Mouse (Mus musculus) small intestine, adult 2 months (tissue): ENCODE data around the gene Foxr1.

Experiments
- CTCF ChIP-seq: fragments of 200-500 bp; IDR thresholded peaks from 2 replicates; pipeline ENCODE4 v1.5.1; 2012; ENCODE audit warnings: low read depth, mild to moderate bottlenecking, control low read depth, inconsistent platforms, low read length, moderate library complexity, mixed read lengths; ENCODE audit not compliant: insufficient replicate concordance, insufficient read length; ENCODE audit errors: extremely low read depth
- POLR2A ChIP-seq: fragments of 200-500 bp; IDR thresholded peaks from 2 replicates; pipeline ENCODE4 v1.6.1; 2012; ENCODE audit warnings: low read depth, mild to moderate bottlenecking, control low read depth, inconsistent platforms, low read length, moderate library complexity

GRCm38 (mm10) chr9:44384596-44384995 is 56.3 kb downstream of the Foxr1 start:
- TF ChIP-seq POLR2A (no peak), CTCF (no peak)
